Mouse (Mus musculus) stomach, adult 2 months (tissue): ENCODE data around the gene Foxd2. TPM values are rescaled to one million over a fixed set of nuclear protein-coding genes. Genes with fewer than 3 reads are reported as not detected.

ENCODE experiments used
- polyA plus RNA-seq: library from polyadenylated mRNA; depleted of rRNA; stranded (reverse); fragments of >200 nt; gene quantifications from 2 replicates; pipeline ENCODE4 v1.2.3, GENCODE M21; 2012; rRNA removed

Gene Foxd2
- polyA plus RNA-seq, result 0.20 and 0.30 TPM in 2 replicates

GRCm38 (mm10) chr4:114908829-114909601 lies at the start of gene Foxd2:
Gene Foxd2, minus strand, starts transcription at chr4:114908873.

GRCm38 (mm10) chr4:114925917-114926312 lies 17.2 kb upstream of the Foxd2 start, which contains the start of gene Foxe3:
Gene Foxe3, minus strand, starts transcription at chr4:114926013.

Other genes with a start within 250 kb of the Foxd2 start
- not detected in 2 replicates for gene Gm12830, start 87.2 kb downstream of the Foxd2 start, polyA plus RNA-seq
- gene Foxe3, start 17.1 kb upstream of the Foxd2 start, polyA plus RNA-seq, result not detected in 2 replicates
- gene Cmpk1, start 78.4 kb upstream of the Foxd2 start, polyA plus RNA-seq, result 15.0 and 24.8 TPM in 2 replicates
- 0.17 and 0.27 TPM in 2 replicates for gene Stil, start 91.3 kb upstream of the Foxd2 start, polyA plus RNA-seq
- gene Tal1, start 147.6 kb upstream of the Foxd2 start, polyA plus RNA-seq, result 0.97 and 1.5 TPM in 2 replicates
- gene Pdzk1ip1, start 179.8 kb upstream of the Foxd2 start, polyA plus RNA-seq, result 150 and 228 TPM in 2 replicates
- gene Cyp4x1, start 225.4 kb upstream of the Foxd2 start, polyA plus RNA-seq, result 0.06 and 0.08 TPM in 2 replicates